Mouse (Mus musculus): ENCODE results near the gene Tmem170b.

The Tmem170b gene

DNA sequence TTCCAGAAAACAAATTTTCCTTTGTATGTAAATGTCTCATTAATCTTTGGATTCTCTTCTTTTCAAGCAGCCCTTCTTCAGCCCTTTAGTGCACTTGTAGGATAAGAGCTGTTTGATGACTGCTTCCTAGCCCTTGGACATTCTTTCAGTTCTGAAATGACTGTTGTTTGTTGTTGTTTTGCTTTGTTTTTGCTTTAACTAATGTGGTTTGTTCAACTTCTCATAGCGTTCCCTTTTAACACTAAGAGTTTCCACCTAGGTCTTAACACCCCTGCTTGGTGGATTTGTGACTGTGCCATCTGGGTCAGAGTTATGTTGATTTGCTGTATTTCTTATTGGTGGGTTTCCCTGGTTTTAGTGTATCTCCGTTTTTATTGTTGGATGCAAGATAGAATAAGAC lies 8.8 kb downstream of the Tmem170b start:
- DNase-seq (ENCODE audit: low read depth, low spot score): no peak

GRCm38 (mm10) chr13:41614982-41615381 lies 9.3 kb downstream of the Tmem170b start:
- no peak for DNase-seq (ENCODE audit: low read depth, low spot score)

DNA sequence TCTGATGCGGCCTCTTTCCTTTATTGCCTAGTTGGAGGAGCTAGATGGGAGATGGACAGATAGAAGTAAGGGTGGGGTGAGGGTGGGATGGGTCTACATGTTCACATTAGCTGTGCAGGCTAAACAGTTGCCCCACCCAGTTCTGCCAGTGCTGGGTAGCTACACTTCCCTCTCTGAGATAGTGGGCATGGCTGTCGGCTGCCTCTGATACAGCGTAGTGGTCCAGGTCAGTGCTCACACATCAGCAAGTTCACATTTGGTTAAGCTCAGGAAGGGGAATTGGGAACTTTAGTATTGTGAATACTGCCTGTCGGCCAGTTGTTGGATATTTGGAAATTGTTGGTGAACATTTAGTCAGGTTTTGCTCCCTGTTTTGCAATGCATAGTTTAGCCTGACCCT lies 13.8 kb downstream of the Tmem170b start:
- DNase-seq (ENCODE audit: low read depth, low spot score): no peak

- DNase-seq (ENCODE audit: low read depth, low spot score): no peak
Measured at GRCm38 (mm10) chr13:41620132-41620531, 14.4 kb downstream of the Tmem170b start.

DNA sequence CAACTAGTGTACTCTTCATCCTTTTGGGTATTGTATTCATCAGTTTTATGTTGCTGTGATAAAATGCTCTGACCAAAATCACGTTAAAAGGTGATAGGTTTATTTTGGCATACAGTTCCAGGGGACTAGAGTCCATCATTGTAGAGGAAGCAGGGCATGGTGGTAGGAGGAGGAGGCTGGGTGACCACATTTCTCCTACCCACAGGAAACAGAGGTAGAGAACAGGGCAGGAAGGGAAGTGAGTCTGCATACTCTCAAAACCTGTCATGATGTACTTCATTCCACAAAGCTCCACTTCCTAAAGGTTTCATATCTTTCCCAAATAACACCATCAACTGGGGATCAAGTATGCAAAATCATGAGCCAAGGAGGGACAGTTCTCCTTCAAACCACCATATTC lies 18.4 kb downstream of the Tmem170b start:
- no peak for DNase-seq (ENCODE audit: low read depth, low spot score)

DNA sequence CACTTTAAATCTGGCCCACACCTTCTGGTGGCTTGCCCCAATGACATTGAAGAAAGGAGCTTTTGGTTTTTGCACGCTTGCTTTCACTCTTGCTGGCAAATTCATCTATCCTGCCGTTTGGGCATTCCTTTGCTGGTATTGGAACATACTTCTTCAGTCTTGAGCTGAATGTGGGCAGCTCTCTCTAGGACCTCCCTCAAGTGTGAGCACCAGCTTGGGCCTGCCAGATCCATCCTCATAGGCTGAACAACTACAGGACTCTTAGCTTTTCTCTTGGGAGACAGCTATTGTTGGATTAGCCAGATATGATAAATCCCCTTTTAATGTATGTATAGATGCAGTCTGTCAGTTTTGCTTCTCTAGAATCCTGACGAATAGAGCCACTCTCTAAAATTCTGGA lies 19.5 kb downstream of the Tmem170b start:
- DNase-seq (ENCODE audit: low read depth, low spot score): no peak

DNA sequence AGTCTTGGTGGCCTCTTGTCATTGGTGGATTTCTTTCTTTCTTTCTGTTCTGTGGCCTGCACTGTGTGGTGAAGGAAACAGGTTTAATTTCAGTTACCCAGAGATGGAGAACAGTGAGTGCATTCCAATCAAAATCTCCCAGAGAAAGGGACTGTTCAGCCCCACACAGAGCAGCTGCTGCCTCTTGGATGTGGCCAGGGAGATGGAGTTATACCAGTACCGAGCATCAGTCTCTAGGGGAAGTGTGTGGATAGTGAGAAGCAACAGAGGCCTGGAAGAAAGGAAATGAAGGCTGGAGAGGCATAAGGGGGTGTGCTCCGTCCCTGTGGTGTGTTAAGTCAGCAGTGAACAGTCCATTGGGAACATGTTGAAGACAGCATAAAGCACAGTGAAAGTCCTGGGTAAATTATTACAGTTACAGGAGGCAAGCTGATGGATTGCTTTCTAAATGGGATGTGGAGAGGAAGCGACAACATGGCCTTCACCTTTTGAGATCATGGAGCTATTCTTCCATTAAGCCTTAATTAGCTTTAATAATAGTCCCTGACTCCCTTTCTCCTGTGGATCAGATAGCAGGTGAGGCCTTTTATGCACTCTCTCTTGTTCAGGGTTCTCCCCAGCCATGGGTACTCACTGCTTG lies 21.7 kb downstream of the Tmem170b start:
- no peak for DNase-seq (ENCODE audit: low read depth, low spot score)

DNA sequence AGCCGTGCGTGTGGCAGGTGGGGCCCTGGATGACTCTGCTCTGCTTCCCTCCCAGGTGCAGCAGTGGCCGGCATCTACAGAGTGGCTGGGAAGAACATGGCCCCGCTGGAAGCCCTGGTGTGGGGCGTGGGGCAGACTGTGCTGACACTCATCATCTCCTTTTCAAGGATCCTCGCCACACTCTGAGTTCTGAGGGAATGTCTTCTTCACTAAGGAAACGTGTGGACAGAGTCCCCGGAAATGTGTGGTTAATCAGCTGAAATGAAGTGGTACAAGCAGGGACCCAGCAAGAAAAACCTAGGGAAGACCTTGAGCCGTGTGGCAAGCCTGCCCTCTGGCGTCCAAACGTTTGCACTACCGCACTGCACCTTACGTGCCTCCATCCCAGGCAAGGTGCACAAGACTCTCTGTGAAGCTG lies 28.7 kb downstream of the Tmem170b start:
- DNase-seq (ENCODE audit: low read depth, low spot score): peak; percentile 78

DNA sequence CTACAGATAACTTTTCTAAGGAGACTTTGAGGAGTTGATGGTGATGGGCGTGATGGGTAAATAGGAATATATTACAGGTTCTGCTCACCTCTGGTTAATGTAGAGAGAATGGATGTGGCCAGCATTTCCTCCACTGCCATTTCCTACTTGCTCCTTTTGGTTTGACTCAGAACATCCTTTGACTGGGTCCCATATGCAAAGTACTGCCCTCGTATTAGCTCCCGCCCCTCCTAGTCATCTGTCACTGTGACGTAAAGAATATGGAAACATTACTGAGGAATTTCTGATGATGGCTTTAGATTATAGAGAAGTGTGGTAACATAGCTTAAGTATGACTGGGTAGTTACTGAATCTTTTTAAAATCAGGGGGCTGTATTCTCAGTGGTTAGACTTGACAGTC lies 32.4 kb downstream of the Tmem170b start:
- DNase-seq (ENCODE audit: low read depth, low spot score): no peak

GRCm38 (mm10) chr13:41642851-41643250 lies 37.1 kb downstream of the Tmem170b start:
- DNase-seq (ENCODE audit: low read depth, low spot score): peak; percentile 88

DNA sequence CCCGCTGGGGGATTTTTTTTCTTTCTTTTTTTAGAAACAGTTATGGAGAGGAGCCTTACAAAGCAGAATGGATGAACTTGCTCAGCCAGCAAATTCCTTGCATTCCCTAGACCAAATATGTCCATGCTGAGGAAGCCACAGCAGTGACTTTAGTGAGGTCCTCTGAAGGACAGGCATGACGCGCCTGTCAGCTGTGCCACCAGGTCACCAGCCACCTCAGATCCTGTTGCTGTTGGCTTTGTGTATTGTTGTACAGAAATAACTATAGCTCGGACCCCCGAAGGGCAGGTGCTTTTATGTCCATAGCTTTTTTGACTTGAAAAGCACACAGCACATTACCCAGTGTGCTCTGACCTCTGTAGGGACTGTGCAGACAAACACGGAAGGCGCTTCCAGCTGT lies 38.1 kb downstream of the Tmem170b start:
- DNase-seq (ENCODE audit: low read depth, low spot score): peak; percentile 64

- no peak for DNase-seq (ENCODE audit: low read depth, low spot score)
Measured at GRCm38 (mm10) chr13:41644591-41645482, 39.1 kb downstream of the Tmem170b start.

- no peak for DNase-seq (ENCODE audit: low read depth, low spot score)
Measured at GRCm38 (mm10) chr13:41645483-41645859, 39.8 kb downstream of the Tmem170b start.

- DNase-seq (ENCODE audit: low read depth, low spot score): no peak
Measured at GRCm38 (mm10) chr13:41647976-41648375, 42.3 kb downstream of the Tmem170b start.

GRCm38 (mm10) chr13:41650665-41651064 lies 45.0 kb downstream of the Tmem170b start:
- peak; percentile 36 for DNase-seq (ENCODE audit: low read depth, low spot score)

DNA sequence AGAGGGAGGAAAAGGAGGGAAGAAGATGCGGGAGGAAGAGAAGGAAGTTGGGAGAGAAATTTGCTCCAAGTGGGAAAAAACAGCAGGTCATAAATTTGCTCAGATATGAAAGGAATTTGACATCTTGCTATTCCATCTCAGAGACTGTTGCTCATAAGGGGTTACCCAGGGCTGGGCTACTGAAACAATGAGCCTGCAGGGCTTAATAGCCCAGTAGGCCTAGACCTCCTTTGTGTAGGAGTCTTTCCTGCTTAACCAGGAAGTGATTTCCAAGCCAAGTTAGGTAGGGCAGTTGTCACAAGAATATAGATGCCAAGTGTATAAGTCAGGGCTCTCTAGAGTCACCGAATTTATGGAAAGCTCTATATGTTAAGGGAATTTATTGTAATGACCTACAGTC lies 48.1 kb downstream of the Tmem170b start:
- DNase-seq (ENCODE audit: low read depth, low spot score): peak; percentile 58

GRCm38 (mm10) chr13:41655576-41656090 lies 49.9 kb downstream of the Tmem170b start:
- no peak for DNase-seq (ENCODE audit: low read depth, low spot score)

DNA sequence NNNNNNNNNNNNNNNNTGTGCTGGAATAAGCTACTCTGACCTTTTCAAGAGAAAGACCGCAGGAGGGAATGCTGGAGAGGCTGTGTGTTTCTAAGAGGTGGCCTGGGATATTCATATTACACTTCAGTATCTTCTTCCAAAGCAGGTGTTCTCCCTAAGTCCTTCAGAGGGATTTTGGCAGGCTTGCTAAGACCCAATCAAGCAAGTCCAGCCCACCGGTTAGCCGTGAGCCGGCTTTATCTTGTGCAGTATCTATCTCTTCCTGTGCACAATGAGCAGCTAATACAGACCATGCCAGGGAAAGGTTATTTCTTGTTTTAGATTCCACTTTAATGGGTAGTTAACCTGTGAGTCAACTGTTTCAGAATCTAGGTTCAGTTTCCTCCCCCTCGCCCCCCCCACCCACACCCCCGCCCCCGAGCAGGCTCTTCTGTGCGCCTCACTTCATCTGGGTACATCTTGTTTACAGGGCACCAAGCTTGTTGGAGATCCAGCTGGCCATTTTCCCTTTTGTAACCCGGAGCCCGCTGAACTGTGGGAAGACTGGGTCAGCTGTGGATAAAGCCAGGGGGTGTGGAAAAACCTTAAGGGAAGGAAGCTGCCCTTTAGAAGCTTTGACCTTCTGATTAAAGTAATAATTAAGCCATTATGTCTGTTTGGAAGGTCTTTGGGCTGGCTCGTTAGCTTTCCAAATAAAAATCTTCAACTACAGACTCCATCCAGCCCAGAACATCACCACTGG lies 54.5 kb downstream of the Tmem170b start:
- no peak for DNase-seq (ENCODE audit: low read depth, low spot score)

GRCm38 (mm10) chr13:41661116-41661515 lies 55.4 kb downstream of the Tmem170b start:
- DNase-seq (ENCODE audit: low read depth, low spot score): no peak

- peak; percentile 86 for DNase-seq (ENCODE audit: low read depth, low spot score)
Measured at GRCm38 (mm10) chr13:41662401-41663070, 56.8 kb downstream of the Tmem170b start.

- no peak for DNase-seq (ENCODE audit: low read depth, low spot score)
Measured at GRCm38 (mm10) chr13:41663501-41664195, 57.9 kb downstream of the Tmem170b start.

All from 3T3-L1 (cell line).